Mouse (Mus musculus) mouse trophoblast stem cell (cell line): ENCODE measurements at regions not wholly inside any gene's neighbourhood (a gene's known extent, or its start where the extent isn't known, plus 50 kb on each side); places are given as distances from the start of the nearest gene placed in this dataset.

Experiments
- in situ Hi-C, 2 experiments: fragments of 300-500 bp; cut with MseI, MboI; formaldehyde crosslinking; loops; 2 replicates in 1 of 2; 3 replicates in 1 of 2; pipeline ENCODE4 v1.15.1; 2025

DNA sequence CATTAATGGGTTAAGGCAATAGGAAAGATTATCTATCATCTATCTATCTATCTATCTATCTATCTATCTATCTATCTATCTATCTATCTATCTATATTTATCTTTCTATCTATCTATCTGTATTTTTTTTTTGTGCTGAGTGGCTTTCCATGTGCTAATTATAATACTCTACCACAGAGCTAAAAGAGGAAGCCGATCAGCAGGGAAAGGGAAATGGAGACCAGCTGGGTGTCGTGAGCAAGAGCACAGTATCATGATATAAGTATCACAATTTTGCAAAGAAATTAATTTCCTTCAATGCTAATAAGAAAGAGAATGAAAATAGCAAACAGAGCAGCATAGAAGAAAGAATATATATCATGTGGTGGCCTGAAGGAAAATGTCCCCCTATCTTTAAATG is 69.6 kb downstream of the Cldn1 start:
- in situ Hi-C loops = no loop called here

DNA sequence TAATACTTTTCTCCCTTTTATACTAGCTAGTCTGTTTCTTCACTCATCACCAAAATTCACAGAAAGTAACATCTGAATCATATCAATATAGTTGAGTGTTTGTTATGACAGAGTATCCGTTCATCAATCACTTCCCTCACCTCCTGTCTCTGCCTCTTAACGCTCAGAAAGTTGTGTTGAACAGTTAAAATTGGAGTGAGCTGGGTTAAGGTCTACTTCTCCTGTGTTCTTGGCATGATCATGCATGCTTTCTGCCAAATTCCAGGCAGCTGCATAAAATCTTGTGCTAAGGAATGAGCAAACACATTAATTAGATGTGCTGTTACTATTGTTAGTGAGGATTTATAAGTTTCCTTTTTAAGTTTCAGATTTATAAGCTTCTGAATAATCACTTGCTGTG is 79.9 kb downstream of the Cldn1 start:
- in situ Hi-C loops = no loop called here

DNA sequence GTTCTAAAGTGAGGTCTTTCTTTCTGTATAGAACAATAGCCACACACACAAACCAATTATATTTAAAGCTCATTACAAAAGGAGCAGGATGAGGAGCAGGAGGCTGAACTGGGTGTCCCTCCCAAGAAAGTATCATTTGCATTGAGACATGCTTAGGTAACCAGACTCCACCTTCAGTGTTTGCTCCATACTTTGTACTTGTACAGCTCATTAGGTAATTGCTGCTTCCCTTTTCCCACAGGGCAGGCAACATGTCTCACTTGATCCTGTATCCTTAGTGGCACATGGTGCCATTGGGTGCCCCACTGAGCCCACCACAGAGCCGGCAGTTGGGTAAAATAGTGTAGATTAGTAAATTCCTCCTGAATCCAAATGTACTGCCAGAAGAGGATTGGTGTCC is 86.0 kb downstream of the Cldn1 start:
- in situ Hi-C loops = no loop called here

DNA sequence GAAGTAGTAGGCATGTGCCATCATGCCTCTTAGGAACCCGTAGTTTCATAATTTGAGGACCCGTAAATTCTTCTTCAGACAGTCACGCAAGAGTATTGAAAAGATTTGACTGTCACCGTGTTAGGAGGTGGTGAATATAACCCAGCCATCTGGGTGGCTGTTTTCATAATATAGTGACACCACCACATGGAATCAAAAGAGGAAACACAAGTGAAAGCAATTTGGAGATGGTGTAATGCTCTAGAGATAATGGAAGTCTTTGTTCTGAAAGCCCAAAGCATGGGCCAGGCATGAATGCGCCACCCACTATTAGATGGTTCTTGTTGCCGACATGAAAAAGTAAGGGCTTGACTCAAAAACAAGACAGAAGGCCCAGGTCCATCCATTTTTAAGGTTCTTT is 86.9 kb downstream of the Cldn1 start:
- in situ Hi-C loops = no loop called here

DNA sequence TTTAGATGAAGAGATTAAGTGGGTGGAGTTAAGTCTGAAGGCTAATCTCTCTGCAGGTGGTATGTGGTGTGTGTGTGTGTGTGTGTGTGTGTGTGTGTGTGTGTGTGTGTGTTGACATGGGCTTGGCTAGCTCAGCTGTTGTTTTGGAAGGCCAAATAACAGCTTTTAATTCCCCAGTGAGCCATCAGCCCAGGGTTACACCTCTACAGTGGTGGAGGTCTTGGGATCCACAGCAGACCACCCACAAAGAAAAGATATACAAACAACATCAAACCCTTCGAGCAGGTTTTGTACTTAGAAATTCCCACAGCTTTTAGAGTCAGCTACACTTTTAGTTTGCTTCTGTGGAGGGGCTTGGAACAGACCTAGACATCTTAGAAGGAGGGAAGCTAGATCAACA is 89.2 kb downstream of the Cldn1 start:
- in situ Hi-C loops = no loop called here

DNA sequence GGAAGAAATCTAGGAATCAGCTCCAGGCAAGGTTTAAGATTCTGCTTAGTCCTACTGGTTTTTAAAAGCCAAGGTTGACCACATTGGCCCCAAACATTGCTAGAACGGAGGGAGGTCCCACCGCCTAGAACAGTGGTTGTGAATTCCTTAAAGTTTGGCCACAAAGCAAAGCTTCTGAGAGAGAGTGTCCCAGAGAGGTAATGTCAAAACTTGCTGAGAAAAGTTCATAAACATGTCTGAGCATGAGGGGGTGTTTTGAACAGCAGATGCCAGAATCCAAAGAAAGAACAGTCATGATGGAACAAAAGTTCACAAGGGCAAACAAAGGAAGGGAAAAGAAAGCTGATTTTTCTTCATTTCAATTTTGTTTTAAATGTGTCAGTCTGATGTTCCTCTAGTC is 90.1 kb downstream of the Cldn1 start:
- in situ Hi-C loops = no loop called here

DNA sequence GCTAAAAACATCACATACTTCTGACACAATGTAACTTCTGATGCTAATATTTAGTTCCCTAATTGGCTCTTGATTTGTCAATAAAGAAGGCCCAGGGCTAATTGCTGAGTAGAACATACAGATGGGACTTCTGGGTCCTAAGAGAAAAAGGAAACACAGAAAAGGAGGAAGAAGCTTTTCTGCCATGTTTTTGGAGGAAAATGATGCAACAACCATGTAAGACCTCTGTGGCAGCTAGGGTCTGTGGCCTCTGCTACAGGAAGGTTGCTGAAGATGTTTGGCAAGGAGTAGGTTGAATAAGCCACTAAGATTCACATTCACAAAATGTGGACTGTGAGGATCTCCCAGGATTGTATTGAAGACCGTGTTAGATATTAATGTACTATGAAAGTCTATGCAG is 94.9 kb downstream of the Cldn1 start:
- in situ Hi-C loops = no loop called here

DNA sequence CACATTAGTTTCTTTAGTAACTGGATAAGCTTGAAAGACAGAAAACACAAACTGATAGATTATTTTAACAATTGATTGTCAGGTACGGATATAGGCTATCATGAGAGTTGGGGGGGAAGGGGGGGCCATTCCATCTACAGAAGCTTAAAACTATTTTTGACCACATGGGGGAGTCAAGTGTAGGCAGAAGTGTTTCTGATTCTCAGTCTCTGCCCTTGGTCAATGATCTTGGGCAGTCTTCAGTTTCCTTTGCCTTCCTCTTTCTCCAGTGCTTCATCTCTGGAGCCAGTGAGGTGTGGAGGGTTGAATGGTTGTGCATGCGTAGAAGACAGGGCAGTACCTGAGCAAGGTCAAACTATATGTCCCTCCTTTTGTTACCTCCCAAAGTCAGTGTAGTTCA is 118.8 kb downstream of the Cldn1 start:
- in situ Hi-C loops = no loop called here

DNA sequence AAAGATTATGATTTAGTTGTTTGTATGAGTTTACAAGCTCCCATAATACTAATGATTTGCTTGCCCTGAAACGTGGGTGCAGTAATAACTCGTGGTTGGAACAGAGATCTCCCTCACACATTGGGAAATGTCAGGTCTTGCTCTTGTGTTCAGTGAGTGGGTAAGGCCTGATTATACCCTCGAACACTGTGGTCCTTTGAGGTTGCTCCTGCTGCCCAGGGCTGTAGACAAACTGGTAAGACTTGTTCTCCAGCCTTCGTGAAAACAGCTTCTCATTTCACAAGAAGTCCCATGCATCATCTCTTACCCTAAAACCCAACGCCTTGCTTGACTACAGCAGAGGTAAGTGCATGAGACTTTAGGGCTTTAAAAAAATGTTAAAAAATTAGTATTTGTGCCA is 119.9 kb downstream of the Cldn1 start:
- in situ Hi-C loops = no loop called here

DNA sequence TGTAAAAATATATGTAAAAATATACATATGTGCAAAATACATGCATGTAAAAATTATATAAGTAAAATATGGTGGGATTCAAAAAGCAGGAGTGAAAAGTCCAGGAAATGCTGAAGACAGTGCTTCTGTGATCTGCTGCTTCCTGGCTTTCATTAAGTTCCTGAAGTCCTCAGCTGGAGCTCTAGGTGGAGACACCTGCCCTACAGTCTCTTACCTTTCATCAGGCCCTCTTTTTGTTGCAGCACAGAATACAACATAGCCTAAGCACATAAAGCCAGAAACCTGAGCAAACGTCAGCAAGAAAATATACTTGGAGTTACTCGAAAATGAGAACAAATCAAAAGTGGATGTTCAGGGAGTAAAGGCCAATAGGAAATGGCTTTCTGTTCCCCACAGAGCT is 120.6 kb downstream of the Cldn1 start:
- in situ Hi-C loops = no loop called here

DNA sequence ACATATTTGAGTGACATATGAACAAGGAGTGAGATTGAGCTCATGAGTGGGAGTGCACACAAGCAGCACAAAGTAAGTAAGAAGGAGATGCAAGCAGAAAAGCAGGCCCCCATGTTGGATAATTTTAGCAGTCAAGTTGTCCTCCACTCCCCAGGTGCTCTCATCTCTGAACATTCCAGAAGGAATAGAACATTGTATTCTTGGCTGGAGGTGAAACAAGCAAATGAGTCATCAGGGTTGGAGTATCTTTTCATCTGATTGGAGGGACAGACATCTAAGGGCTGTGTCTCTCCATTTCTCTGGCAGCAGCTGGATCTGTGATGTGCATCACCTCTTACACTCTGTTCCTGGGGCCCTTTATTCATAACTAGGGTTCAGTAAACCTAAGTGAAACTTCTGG is 122.7 kb downstream of the Cldn1 start:
- in situ Hi-C loops = loop anchor here in 1 of 2 experiments (25.0 kb wide), 1 partner anchor 238 kb away; no protein-coding TSS in a partner anchor

DNA sequence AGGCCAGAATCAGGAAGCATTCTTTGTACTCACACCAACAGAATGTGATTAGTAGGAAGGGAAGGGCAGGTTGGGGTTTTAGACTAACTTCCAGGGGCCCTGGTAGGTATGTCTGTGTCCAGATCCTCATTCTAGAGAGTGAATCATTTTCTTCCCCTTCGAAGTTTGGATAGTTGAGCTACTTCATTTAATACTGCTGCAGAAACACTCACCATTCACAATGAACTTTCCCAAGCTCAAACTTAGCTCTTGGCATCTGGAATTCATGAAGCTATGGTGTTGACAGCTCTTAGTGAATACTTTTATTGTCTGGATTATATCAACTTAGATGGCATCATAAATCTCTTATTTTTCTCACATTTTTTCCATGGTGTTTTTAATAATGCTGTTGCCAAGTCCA is 123.7 kb downstream of the Cldn1 start:
- in situ Hi-C loops = loop anchor here in 1 of 2 experiments (25.0 kb wide), 1 partner anchor 239 kb away; no protein-coding TSS in a partner anchor

DNA sequence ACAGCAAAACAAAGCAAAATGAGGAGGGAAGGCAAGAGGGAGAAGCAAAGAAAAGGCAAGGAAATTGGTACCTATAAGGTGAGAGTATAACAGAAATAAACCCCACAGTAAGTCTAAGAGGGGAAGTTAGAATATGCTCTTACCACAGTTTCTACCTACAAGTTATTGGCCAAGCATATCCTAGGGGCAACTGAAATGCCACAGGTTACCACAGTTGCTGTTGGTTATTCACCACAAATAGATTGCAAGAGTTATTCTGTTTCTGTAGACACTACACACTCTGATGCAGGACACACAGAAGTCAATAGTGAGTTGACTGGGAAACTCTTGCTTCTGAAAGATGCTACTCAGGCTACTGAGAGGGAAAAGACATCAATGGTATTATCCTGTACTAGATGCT is 129.7 kb upstream of the P3h2 start:
- in situ Hi-C loops = loop anchor here (10.0 to 25.0 kb wide), 3 partner anchors 140 to 280 kb away; partner anchors contain the start of gene Cldn1 (in 2 of the 2)

DNA sequence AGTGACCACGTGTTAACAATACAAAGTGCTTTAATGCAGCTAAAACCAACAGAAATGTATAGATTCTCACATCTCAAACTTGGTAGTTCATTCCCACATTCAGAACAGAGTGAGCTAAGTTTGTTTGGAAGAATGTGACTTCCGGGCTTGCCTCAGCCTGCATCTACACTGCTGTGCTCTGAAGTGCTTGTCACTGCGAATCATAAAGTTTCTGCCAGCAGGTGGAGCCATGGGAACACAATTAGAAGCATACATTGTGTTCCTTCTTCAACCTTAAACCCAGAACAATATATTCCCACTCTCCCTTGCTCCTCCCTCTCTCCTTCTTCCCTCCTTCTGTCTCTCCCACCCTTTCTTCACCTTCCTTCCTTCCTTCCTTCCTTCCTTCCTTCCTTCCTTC is 128.5 kb upstream of the P3h2 start:
- in situ Hi-C loops = loop anchor here (10.0 to 25.0 kb wide), 3 partner anchors 141 to 281 kb away; partner anchors contain the start of gene Cldn1 (in 2 of the 2)

DNA sequence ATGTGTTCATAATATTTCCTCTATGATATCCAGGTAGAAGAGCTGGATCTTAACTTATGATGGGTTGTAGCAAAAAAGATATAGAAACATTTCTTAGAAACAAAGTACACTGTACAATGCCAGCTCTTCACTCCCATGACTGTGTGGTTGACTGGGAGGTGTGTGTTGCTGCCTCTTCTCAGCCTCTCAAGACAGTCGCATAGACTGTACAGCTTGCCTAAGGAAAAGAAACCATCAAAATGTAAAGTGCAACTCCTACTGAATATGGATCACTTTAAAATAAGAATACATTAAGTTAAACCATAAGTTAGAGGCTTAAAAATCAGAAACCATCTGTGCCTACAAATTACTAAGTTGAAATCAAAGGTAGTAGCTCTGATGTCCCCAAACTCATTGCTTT is 125.5 kb upstream of the P3h2 start:
- in situ Hi-C loops = loop anchor here (10.0 to 25.0 kb wide), 3 partner anchors 144 to 284 kb away; partner anchors contain the start of gene Cldn1 (in 2 of the 2)

DNA sequence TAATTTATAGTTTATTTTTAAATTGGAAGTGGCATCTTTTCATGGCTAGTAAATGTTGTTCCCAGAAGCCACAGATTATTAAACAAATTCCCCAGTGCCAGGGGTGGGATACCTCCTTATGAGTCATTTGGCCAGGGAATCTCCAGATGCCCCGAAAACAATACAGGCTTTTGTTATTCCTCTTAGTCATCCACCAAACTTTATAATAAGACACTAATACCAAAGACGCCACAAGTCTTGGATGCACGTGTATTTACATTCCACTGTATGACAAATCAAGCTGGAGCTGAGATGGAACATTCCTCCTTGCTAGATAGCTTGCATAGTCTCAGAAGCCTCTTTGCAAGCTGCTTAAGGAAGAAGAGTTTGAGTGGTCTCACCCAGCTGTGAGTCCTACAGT is 105.8 kb upstream of the P3h2 start:
- in situ Hi-C loops = no loop called here

DNA sequence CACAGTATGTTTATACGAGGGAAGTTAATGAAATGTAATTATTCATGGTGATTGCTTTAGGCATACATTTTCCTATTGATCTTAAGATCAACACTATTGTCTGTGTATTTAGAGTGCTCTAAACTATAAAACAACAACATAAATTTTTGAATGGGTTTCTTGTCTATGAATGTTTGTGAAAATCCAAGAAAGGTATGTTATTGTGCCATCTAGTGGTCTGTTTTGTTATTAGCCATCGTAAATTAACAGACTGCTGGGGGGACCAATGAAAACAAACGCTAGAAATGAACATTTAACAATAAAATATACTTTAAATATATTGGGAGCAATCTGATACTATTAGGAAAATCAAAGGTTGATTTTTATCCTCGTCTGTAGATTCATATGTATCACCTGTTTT is 93.5 kb upstream of the P3h2 start:
- in situ Hi-C loops = loop anchor here (5.0 to 10.0 kb wide), 2 partner anchors 174 to 232 kb away; no protein-coding TSS in a partner anchor

DNA sequence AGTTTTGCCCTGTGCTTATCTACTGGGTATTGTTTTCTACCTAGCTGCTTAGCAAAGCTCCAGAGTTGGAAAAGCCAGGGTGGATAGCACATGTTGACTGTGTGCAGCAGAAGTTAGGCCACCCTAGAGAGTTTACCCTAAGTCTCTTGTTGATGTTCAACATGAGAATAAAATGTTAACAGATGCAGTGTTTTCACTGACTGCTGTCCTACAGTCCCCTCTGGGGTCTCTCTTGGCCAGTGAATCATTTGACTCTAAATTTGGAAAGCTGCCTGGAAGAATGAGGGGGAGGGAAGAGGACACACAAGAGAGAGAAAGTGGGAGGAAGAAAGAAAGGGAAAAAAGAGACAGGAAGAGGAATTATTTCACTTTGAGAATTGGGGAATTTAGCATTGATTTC is 90.8 kb upstream of the P3h2 start:
- in situ Hi-C loops = loop anchor here (5.0 to 10.0 kb wide), 2 partner anchors 172 to 229 kb away; no protein-coding TSS in a partner anchor

DNA sequence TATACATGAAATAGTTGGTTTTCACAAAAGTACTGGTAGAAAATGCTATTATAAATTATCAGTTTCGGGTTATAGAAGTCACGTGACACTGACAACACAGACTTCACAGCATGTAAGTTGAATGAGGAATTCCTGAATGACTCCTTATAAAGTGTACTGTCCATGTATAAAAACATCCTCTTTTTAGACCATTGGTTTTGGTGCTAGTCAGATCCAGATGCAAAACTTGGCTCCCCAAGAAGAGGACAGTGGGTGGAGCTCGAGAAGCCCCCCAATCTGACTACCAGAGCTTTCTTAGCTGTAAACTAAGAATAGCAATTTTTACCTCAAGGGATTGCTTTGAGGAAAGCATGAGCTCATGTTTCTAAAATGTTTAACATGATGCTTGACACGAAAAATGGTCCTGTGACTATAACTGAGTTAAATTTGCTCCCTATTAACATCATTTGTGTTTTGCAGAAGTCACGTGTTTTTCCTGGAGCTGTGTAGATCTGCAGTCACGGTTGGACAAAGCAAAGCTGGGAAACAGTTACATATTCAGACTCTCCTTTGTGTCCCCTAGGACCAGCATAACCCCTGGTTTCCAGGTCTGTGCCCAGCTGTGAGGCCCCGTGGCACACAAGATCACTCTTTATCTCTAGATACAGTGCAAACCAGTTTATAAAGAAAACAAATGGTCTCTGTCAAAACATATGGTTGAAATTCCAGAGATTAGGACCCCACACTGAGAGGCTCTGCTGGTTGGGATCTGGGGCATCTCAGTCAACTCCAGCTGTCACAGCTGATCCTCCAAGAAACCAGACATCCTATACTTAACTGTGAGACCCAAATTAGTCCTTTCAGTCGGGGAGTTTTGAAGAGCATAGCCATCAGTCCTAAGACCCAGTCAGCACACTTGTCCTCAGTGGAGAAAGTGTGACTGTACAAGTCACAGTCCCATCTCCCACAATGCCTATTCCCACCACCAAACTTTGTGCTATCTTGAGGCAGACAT is 80.0 kb upstream of the P3h2 start:
- in situ Hi-C loops = no loop called here

DNA sequence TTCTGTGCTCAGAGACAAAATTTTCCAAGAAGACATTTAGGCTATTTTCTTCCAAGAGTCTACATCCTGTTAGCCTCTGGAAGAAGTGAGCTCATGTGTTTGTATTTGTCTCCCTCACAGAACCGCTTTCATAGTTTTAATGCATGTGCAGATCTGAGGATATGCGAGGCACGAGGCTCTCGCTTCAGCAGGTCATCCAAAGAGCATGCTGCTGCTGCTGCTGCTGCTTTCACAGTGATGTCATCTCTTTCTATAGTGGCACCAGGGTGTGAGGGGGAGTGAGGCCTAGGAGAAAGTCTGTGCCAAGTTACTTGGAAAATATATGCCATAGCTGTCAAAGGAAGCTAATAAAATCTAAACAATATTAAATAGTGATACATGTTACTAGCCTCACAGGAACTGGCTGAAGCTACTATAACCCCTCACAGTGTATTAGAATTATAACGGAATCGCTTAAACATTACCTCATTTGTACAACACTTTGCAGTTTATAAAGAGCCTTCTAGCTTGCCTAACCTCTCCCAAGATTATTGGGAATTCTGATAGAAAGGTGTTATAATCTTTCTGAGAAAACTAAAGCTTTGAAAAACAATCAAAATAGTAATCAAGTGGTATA is 79.2 kb upstream of the P3h2 start:
- in situ Hi-C loops = no loop called here

DNA sequence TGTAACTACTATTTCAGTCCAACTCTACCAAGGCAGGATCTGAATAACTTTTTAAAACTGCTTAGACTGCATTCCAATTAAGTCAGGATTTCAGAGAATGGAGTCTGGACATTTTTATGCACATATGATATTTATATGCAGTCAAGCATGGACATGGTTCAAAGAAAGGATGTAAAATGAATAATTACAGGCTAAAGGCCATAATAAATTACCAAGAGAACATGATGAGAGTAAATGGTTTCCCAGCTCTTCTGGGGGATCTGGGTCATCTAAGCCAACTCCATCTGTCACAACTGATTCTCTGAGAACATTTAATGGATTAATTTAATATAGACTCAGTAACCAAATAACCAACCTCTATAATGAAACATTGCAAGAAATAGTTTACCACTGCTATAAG is 77.9 kb upstream of the P3h2 start:
- in situ Hi-C loops = no loop called here

DNA sequence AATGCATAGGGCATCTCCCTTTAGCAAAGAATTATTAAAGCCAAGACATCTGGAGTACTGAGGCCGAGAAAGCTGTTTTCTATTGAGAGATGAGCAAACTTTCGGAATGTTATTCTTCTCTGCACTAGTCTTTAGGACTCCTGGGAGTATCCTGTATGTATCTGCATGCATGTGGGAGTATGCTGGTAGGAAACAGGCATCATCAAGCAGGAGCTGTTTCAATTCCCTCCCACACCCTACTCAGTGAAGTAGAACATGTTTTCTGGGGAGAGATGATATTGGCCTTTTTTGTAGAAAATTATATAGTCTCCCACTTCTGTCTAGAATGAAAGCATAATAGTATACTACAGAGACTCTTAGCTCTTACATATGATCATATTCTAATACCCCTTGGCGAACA is 76.1 kb upstream of the P3h2 start:
- in situ Hi-C loops = no loop called here

DNA sequence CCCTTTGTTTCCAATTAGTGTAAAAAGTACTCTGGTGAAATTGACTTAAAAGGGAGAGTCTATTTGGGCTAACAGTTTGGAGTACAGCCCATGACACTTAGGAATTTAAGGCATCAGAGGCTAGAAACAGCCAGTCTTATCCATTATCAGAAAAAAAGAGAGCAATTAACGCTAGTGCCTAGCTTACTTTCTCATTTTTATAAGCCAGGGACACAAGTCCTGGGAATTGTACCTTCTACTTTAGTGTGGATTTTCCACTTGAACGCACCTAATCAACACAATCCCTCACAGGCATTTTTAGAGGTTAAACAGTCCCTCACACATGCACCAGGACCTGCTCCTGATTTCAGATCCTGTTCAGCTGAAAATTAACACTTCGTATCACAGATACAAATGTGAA is 65.9 kb upstream of the P3h2 start:
- in situ Hi-C loops = no loop called here
